Mouse (Mus musculus) heart, postnatal 4 days (tissue): Measurements from ENCODE around the gene Fcrl1. TPM values are rescaled to one million over a fixed set of nuclear protein-coding genes. Genes with fewer than 3 reads are reported as not detected.

ENCODE experiments used
- DNase-seq: peaks from one replicate; pipeline ENCODE4 v3.0.0; 2021
- total RNA-seq, 2 experiments: library from RNA; stranded (reverse); gene quantifications; 2 replicates each; pipeline ENCODE4 v1.2.3; 2021

The Fcrl1 gene
- total RNA-seq, 2 experiments from 2014 or later = not detected

GRCm38 (mm10) chr3:87411150-87411549, 35.0 kb downstream of the Fcrl1 start:
- peak; percentile 59 for DNase-seq

- no peak for DNase-seq
Measured at GRCm38 (mm10) chr3:87420645-87421044, 44.5 kb downstream of the Fcrl1 start.

GRCm38 (mm10) chr3:87422386-87422910, 46.3 kb downstream of the Fcrl1 start:
- DNase-seq = no peak

GRCm38 (mm10) chr3:87435479-87435878, 59.3 kb downstream of the Fcrl1 start, which contains the start of gene Fcrl5:
Gene Fcrl5, plus strand, starts transcription at chr3:87435773.
- no peak for DNase-seq

- DNase-seq = no peak
Measured at GRCm38 (mm10) chr3:87440586-87440985, 64.4 kb downstream of the Fcrl1 start.

- no peak for DNase-seq
Measured at GRCm38 (mm10) chr3:87443968-87444367, 67.8 kb downstream of the Fcrl1 start.

Other genes starting within 250 kb of the Fcrl1 start
- gene Kirrel, start 201.6 kb upstream of the Fcrl1 start, total RNA-seq = 10 to 100 TPM; 19.5 to 19.6 TPM
- gene Fcrls, start 112.6 kb upstream of the Fcrl1 start, total RNA-seq = 1 to 10 TPM; 5.5 to 5.6 TPM
- gene Cd5l, start 18.5 kb upstream of the Fcrl1 start, total RNA-seq = under 1 TPM in 1 of 2 experiments, not detected in 1; 0.14 TPM
- not detected for gene Fcrl5, start 59.4 kb downstream of the Fcrl1 start, total RNA-seq
- gene Etv3, start 149.0 kb downstream of the Fcrl1 start, total RNA-seq = 10 to 100 TPM; 16.8 to 17.6 TPM
- 10 to 100 TPM; 22.6 to 22.8 TPM for gene Arhgef11, start 241.2 kb downstream of the Fcrl1 start, total RNA-seq